Mouse (Mus musculus) duodenum, adult 2 months (tissue): ENCODE measurements around the gene Slc16a13. TPM values are rescaled to one million over a fixed set of nuclear protein-coding genes. Genes with fewer than 3 reads are reported as not detected.

Experiments used
- polyA plus RNA-seq: library from polyadenylated mRNA; depleted of rRNA; stranded (reverse); fragments of >200 nt; gene quantifications from 2 replicates; pipeline ENCODE4 v1.2.3, GENCODE M21; 2012; ENCODE audit warnings: low replicate concordance; rRNA removed

Gene Slc16a13
- 5.7 and 10.5 TPM in 2 replicates for polyA plus RNA-seq

GRCm38 (mm10) chr11:70220731-70221602, at the start of gene Slc16a13:
Gene Slc16a13, minus strand, starts transcription at chr11:70221064.

GRCm38 (mm10) chr11:70254931-70255531, 34.2 kb upstream of the Slc16a13 start, which contains the start of gene Alox12:
Gene Alox12, minus strand, starts transcription at chr11:70255353.

GRCm38 (mm10) chr11:70239541-70240279, 18.8 kb upstream of the Slc16a13 start, which contains the start of the genes Gm21988 and Rnasek:
Gene Gm21988, minus strand, starts transcription at chr11:70239830.
Gene Rnasek, minus strand, starts transcription at chr11:70239842.

GRCm38 (mm10) chr11:70237457-70238167, 16.7 kb upstream of the Slc16a13 start, which contains the start of gene 0610010K14Rik:
Gene 0610010K14Rik, minus strand, starts transcription at chr11:70237914.

DNA sequence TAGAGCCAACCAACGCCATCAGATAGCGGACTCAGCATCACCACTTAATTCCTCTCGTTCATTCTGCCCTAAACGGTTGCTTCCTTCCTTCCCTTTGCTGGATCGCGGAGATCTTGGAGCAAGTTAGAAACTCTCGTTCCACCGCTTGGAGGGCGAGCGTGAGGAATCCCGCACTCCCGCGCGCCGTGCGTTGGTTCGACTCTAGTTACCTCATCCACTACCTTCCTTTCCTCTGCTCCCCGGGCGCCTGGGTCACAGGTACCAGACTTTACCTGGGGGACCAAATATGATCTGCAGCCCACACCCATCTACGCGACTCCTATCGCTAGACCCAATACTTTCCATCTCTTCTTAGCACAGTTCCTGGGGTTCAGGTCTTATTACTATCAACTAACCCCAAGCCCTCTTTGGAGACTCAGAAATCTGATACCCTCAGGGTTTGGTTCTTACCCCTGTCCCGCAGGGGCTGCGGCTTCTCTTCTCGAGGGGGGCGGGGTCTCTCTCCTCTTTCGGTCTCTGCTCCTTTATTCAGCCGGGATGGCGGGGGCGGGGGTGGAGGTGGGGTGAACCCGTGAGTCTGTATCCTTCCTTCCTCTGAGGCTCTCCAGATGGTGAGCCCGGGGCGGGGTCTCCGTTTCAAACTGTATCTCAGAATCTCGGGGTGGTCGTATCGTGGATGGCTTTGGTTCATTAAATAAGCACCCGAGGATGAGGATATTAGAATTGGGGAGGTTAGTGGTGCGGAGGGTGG, 8.6 kb upstream of the Slc16a13 start, which contains the start of gene Bcl6b:
Gene Bcl6b (minus strand): TSS at position 539 of the 751 bp plus-strand sequence.

DNA sequence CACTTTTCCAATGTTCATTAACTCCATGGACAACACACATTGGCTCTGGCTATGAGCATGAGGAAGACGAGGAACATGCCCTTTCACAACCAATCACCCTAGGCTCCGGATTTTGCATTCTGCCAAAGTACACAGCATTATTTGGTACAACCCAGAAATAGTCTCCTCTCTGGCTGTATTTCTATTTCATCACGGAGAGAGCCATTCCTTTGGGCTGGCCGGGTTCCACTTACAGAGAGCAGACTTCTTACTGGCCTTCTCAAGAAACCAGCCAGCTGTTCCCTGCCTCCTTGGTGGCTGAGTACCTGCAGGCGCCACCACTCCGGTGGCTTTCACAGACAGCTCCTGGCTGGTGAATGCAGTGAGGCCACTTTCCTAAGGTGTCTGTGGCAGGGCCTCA, 8.4 kb downstream of the Slc16a13 start, which contains the start of gene Slc16a11:
Gene Slc16a11 (plus strand): TSS at position 330 of the 400 bp plus-strand sequence.

Other genes with a start within 250 kb of the Slc16a13 start
- gene Ctdnep1, start 239.9 kb downstream of the Slc16a13 start, polyA plus RNA-seq, result 85.4 and 132 TPM in 2 replicates
- gene Elp5, start 238.5 kb downstream of the Slc16a13 start, polyA plus RNA-seq, result 38.1 and 39.2 TPM in 2 replicates
- 200 and 478 TPM in 2 replicates for gene Gabarap, start 229.9 kb downstream of the Slc16a13 start, polyA plus RNA-seq
- gene Phf23, start 225.3 kb downstream of the Slc16a13 start, polyA plus RNA-seq, result 8.8 and 9.4 TPM in 2 replicates
- gene Dvl2, start 220.5 kb downstream of the Slc16a13 start, polyA plus RNA-seq, result 5.5 and 7.4 TPM in 2 replicates
- gene Acadvl, start 205.7 kb downstream of the Slc16a13 start, polyA plus RNA-seq, result 124 and 125 TPM in 2 replicates
- gene Dlg4, start 204.1 kb downstream of the Slc16a13 start, polyA plus RNA-seq, result 5.2 and 5.7 TPM in 2 replicates
- gene Asgr1, start 167.0 kb downstream of the Slc16a13 start, polyA plus RNA-seq, result 0.49 TPM in 1 of 2 replicates, not detected in the other
- gene Asgr2, start 128.4 kb downstream of the Slc16a13 start, polyA plus RNA-seq, result 0.17 and 0.21 TPM in 2 replicates
- gene Mgl2, start 90.7 kb downstream of the Slc16a13 start, polyA plus RNA-seq, result 0.84 and 1.1 TPM in 2 replicates
- gene Clec10a, start 64.9 kb downstream of the Slc16a13 start, polyA plus RNA-seq, result 0.66 and 0.88 TPM in 2 replicates
- gene Slc16a11, start 8.3 kb downstream of the Slc16a13 start, polyA plus RNA-seq, result 22.1 and 33.3 TPM in 2 replicates
- 0.81 and 2.0 TPM in 2 replicates for gene Bcl6b, start 8.7 kb upstream of the Slc16a13 start, polyA plus RNA-seq
- 44.8 and 46.2 TPM in 2 replicates for gene 0610010K14Rik, start 16.9 kb upstream of the Slc16a13 start, polyA plus RNA-seq
- gene Gm21988, start 18.8 kb upstream of the Slc16a13 start, polyA plus RNA-seq, result 3.7 and 6.3 TPM in 2 replicates
- gene Rnasek, start 18.8 kb upstream of the Slc16a13 start, polyA plus RNA-seq, result 194 and 270 TPM in 2 replicates
- gene Alox12, start 34.3 kb upstream of the Slc16a13 start, polyA plus RNA-seq, result 0.87 and 1.2 TPM in 2 replicates
- gene Alox12e, start 101.6 kb upstream of the Slc16a13 start, polyA plus RNA-seq, result 0.26 and 0.45 TPM in 2 replicates
- 5.2 and 6.4 TPM in 2 replicates for gene Alox15, start 131.0 kb upstream of the Slc16a13 start, polyA plus RNA-seq
- gene Pelp1, start 189.0 kb upstream of the Slc16a13 start, polyA plus RNA-seq, result 10.6 and 16.6 TPM in 2 replicates
- gene Arrb2, start 211.6 kb upstream of the Slc16a13 start, polyA plus RNA-seq, result 15.9 and 26.1 TPM in 2 replicates
- gene Med11, start 230.9 kb upstream of the Slc16a13 start, polyA plus RNA-seq, result 11.7 and 19.4 TPM in 2 replicates
- gene Zmynd15, start 238.4 kb upstream of the Slc16a13 start, polyA plus RNA-seq, result 4.5 and 7.0 TPM in 2 replicates
- 19.4 and 41.0 TPM in 2 replicates for gene Cxcl16, start 238.9 kb upstream of the Slc16a13 start, polyA plus RNA-seq